Mouse (Mus musculus) heart, embryonic 11.5 days (tissue): Measurements from ENCODE around the gene Myl9. TPM values are rescaled to one million over a fixed set of nuclear protein-coding genes. Genes with fewer than 3 reads are reported as not detected.
"Not testable (repeated sequence)": the region's sequence is repeated elsewhere in the genome, so short reads cannot be mapped to it uniquely, and the experiment has no call there.

ENCODE experiments used
- ATAC-seq: fragments of 200-750 bp; cut with Nextera tagmentation; replicated peaks from 2 replicates; pipeline ENCODE4 v1.8.0; 2017; ENCODE audit warnings: moderate library complexity; ENCODE audit not compliant: insufficient number of reproducible peaks, low FRiP score, low TSS enrichment
- H3K27ac ChIP-seq: fragments of 300-500 bp; sonication (generic); 2 replicates; pipeline ENCODE4 v1.5.1; 2014; ENCODE audit warnings: mild to moderate bottlenecking, low read depth, low read length
- H3K27me3 ChIP-seq: fragments of 300-500 bp; sonication (generic); 2 replicates; pipeline ENCODE4 v1.6.1; 2014; ENCODE audit warnings: mild to moderate bottlenecking, low read length, mixed read lengths; ENCODE audit not compliant: control insufficient read depth, insufficient read depth
- H3K36me3 ChIP-seq: fragments of 300-500 bp; sonication (generic); 2 replicates; pipeline ENCODE4 v1.6.1; 2014; ENCODE audit warnings: mild to moderate bottlenecking, low read length, moderate library complexity, mixed read lengths; ENCODE audit not compliant: control insufficient read depth, insufficient read depth
- H3K4me1 ChIP-seq: fragments of 300-500 bp; sonication (generic); 2 replicates; pipeline ENCODE4 v1.6.1; 2014; ENCODE audit warnings: low read length; ENCODE audit not compliant: control insufficient read depth, insufficient read depth
- H3K4me2 ChIP-seq: fragments of 300-500 bp; sonication (generic); 2 replicates; pipeline ENCODE4 v1.6.1; 2014; ENCODE audit warnings: mild to moderate bottlenecking, moderate library complexity
- H3K4me3 ChIP-seq: fragments of 300-500 bp; sonication (generic); 2 replicates; pipeline ENCODE4 v1.5.1; 2014; ENCODE audit warnings: low read depth, low read length
- H3K9ac ChIP-seq: fragments of 300-500 bp; sonication (generic); 2 replicates; pipeline ENCODE4 v1.6.1; 2014; ENCODE audit warnings: mild to moderate bottlenecking, low read depth, low read length, moderate library complexity
- H3K9me3 ChIP-seq: fragments of 300-500 bp; sonication (generic); replicated peaks from 2 replicates; pipeline ENCODE4 v1.6.1; 2016; ENCODE audit warnings: low read length; ENCODE audit not compliant: control insufficient read depth
- WGBS: fragments of 180-500 bp; shearing (Covaris S2); extraction: QIAGEN DNeasy Blood & Tissue Kit; methylation state at CpG from one replicate; pipeline ENCODE4 v1.1.7; 2014; ENCODE audit not compliant: insufficient replicate concordance; 5-methylcytosine and 5-hydroxymethylcytosine counted together
- polyA plus RNA-seq: library from polyadenylated mRNA; unstranded; fragments of >200 nt; fragmentation: Nextera tagmentation; extraction: Ambion mirVana; gene quantifications from 2 replicates; pipeline ENCODE4 v1.2.1, GENCODE M21; 2014

Gene Myl9
- polyA plus RNA-seq, 1 experiment from 2014 or later = 2,229 TPM

GRCm38 (mm10) chr2:156815412-156815811 lies 40.2 kb downstream of the Myl9 start:
- H3K4me3 ChIP-seq = no peak overlapping the region
- H3K4me2 ChIP-seq = no peak overlapping the region
- no peaks in the 10 kb centered on the region for H3K27me3 ChIP-seq
- 61% methylated on average over 3 of the region's 3 CpGs for WGBS
- H3K27ac ChIP-seq = peak overlapping the region; percentile 62; the same call in 1 of the 2 replicates
- H3K9me3 ChIP-seq = no peaks in the 10 kb centered on the region
- H3K4me1 ChIP-seq = 0 out of 2 replicates have a peak, but pooled peaks cover 7% of the 10 kb centered on the region
- H3K36me3 ChIP-seq = no peaks in the 10 kb centered on the region
- no peak for ATAC-seq
- 0 out of 2 replicates have a peak overlapping the region, but pooled peaks have one; percentile 28 for H3K9ac ChIP-seq

GRCm38 (mm10) chr2:156816116-156816515 lies 40.9 kb downstream of the Myl9 start:
- WGBS = 81% methylated on average over 1 of the region's 1 CpGs
- no peak overlapping the region for H3K27ac ChIP-seq
- H3K27me3 ChIP-seq = no peaks in the 10 kb centered on the region
- H3K4me1 ChIP-seq = 0 out of 2 replicates have a peak, but pooled peaks cover 7% of the 10 kb centered on the region
- no peak overlapping the region for H3K4me3 ChIP-seq
- H3K36me3 ChIP-seq = no peaks in the 10 kb centered on the region
- H3K9me3 ChIP-seq = no peaks in the 10 kb centered on the region
- H3K4me2 ChIP-seq = no peak overlapping the region
- H3K9ac ChIP-seq = no peak overlapping the region
- no peak for ATAC-seq

GRCm38 (mm10) chr2:156825128-156825527 lies 49.9 kb downstream of the Myl9 start:
- not testable (repeated sequence) for H3K9me3 ChIP-seq, ATAC-seq, H3K4me3 ChIP-seq, H3K36me3 ChIP-seq, H3K27me3 ChIP-seq, H3K4me2 ChIP-seq, H3K27ac ChIP-seq, H3K4me1 ChIP-seq, H3K9ac ChIP-seq
- 77% methylated on average over 6 of the region's 6 CpGs for WGBS

Other genes with a start within 250 kb of the Myl9 start
- gene Aar2, start 227.8 kb upstream of the Myl9 start, polyA plus RNA-seq = 26.5 and 27.0 TPM in 2 replicates
- gene Dlgap4, start 161.7 kb upstream of the Myl9 start, polyA plus RNA-seq = 70.5 and 76.3 TPM in 2 replicates
- gene Tgif2, start 64.6 kb downstream of the Myl9 start, polyA plus RNA-seq = 42.7 and 44.1 TPM in 2 replicates
- gene 4930518I15Rik, start 82.5 kb downstream of the Myl9 start, polyA plus RNA-seq = 4.1 and 4.6 TPM in 2 replicates
- 191 TPM in 2 replicates for gene Rab5if, start 87.7 kb downstream of the Myl9 start, polyA plus RNA-seq
- 1.0 and 1.1 TPM in 2 replicates for gene Sla2, start 111.8 kb downstream of the Myl9 start, polyA plus RNA-seq
- gene Ndrg3, start 216.6 kb downstream of the Myl9 start, polyA plus RNA-seq = 34.4 and 38.1 TPM in 2 replicates
- 38.4 and 48.4 TPM in 2 replicates for gene Dsn1, start 231.7 kb downstream of the Myl9 start, polyA plus RNA-seq